Mouse (Mus musculus): ENCODE measurements around the gene Ipo7. TPM values are rescaled to one million over a fixed set of nuclear protein-coding genes. Genes with fewer than 3 reads are reported as not detected.

Gene Ipo7
- total RNA-seq, 1 experiment from 2014 or later: 103 TPM

- ATAC-seq (ENCODE audit: extremely low read depth, insufficient number of reproducible peaks, low FRiP score, poor library complexity, severe bottlenecking): no peak
These were observed 73.6 kb downstream of the Ipo7 start for GRCm38 (mm10) chr7:110091670-110092069.

GRCm38 (mm10) chr7:110096332-110096731 lies 78.3 kb downstream of the Ipo7 start:
- ATAC-seq (ENCODE audit: extremely low read depth, insufficient number of reproducible peaks, low FRiP score, poor library complexity, severe bottlenecking): no peak

GRCm38 (mm10) chr7:110097106-110097793 lies 79.2 kb downstream of the Ipo7 start:
- no peak for ATAC-seq (ENCODE audit: extremely low read depth, insufficient number of reproducible peaks, low FRiP score, poor library complexity, severe bottlenecking)

DNA sequence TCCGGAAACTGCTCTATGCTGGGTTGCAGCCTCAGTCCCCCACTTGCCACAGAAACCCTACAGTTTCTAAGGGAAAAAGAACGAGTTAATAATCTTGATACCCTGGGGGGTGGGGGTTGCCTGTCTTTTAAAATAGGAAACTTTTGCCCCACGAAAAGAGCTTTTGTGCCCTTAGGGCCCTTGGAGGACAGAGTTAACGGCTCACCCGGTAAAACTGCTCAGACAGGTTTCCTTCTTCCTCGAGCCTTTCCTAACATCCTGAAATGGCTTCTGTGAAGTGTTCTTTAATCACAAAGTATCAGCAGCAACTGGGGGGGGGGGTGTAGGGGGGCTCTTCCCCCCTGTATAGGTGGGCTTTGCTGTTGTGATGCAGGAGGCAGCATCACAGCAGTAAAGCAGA lies 82.8 kb downstream of the Ipo7 start:
- ATAC-seq (ENCODE audit: extremely low read depth, insufficient number of reproducible peaks, low FRiP score, poor library complexity, severe bottlenecking): no peak

DNA sequence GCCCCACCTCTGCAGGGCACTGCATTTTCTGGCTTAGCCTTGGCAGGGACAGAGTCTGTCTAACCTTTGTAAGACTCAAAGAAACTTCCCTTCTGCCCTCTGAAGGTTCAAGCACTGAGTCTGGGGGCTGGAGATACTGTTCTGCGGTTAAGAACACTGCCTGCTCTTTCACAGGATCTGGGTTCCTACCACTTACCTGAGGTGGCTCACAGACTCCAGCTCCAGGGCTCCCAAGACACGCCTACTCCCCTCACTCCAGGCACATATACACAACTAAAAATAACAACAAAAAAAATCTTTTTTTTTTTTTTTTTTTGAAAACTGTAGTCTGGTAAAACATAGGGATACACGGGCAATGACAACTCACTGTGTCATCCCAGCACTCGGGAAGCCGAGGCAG lies 83.2 kb downstream of the Ipo7 start:
- no peak for ATAC-seq (ENCODE audit: extremely low read depth, insufficient number of reproducible peaks, low FRiP score, poor library complexity, severe bottlenecking)

DNA sequence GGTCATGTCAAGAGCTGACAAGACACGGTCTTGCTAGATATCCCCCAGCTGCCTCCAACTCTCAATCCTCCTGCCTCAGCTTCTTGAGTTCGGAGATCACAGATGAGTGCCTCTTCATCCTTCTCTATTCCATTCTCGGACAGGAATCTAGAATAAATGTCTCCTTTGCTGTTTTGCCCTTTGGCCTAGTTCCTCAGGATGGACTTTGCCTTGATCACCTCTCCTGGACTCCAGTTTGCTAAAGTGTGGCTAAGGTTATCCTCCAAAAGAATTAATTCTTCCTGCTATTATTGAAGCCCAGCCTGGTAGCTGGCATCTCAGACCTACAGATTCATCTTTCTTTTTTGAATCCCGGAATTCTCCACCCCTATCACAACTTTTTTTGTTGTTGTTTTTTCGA lies 87.0 kb downstream of the Ipo7 start:
- no peak for ATAC-seq (ENCODE audit: extremely low read depth, insufficient number of reproducible peaks, low FRiP score, poor library complexity, severe bottlenecking)

Other genes starting within 250 kb of the Ipo7 start
- 0.12 TPM in 1 of 2 replicates, not detected in the other for gene Nrip3, start 236.2 kb upstream of the Ipo7 start, total RNA-seq (2017)
- gene Scube2, start 152.6 kb upstream of the Ipo7 start, total RNA-seq (2017): not detected in 2 replicates
- 181 and 184 TPM in 2 replicates for gene Dennd5a, start 57.8 kb upstream of the Ipo7 start, total RNA-seq (2017)
- 60.0 and 64.2 TPM in 2 replicates for gene Tmem41b, start 31.3 kb upstream of the Ipo7 start, total RNA-seq (2017)
- gene Zfp143, start 42.9 kb downstream of the Ipo7 start, total RNA-seq (2017): 54.1 and 66.2 TPM in 2 replicates
- 1.2 and 1.4 TPM in 2 replicates for gene Wee1, start 103.8 kb downstream of the Ipo7 start, total RNA-seq (2017)
- 343 and 346 TPM in 2 replicates for gene Swap70, start 203.4 kb downstream of the Ipo7 start, total RNA-seq (2017)

All from neutrophil, adult 5-6 weeks (primary cell).